8 mouse cellular contexts compared by ENCODE assay signal in genomic region chr11:97289276-97290230, GRCm38 (mm10). TPM values are rescaled to one million over a fixed set of nuclear protein-coding genes. Genes with fewer than 3 reads are reported as not detected.
DNase-seq lines count a peak whose midpoint lies in the region; ATAC-seq and TF ChIP-seq lines count a peak whose summit lies in the region.
"Had no signal": no experiment of that assay in that cellular context is flagged by ENCODE, and none has a peak within 500 bp of the region (broad histone marks: within the 10 kb centered on the region; RNA-seq: fewer than 3 reads in every experiment).

No protein-coding gene starts in this region.

- DNase-seq in lung, postnatal 36 days: peak; percentile 60
- no peak for DNase-seq in lung, postnatal 0 days (ENCODE audit: low spot score)
- DNase-seq in adrenal gland, postnatal 10 days: peak; percentile 53
- peak; percentile 58 for DNase-seq in gastrocnemius, postnatal 14 days
- DNase-seq in left cerebral cortex, postnatal 36 days (ENCODE audit: low spot score in 2 of 2): peak; percentile 24 to 28
- DNase-seq in thymus, adult 2 months: no peak

- no peak for TF ChIP-seq CTCF in lung, postnatal 0 days (IDR thresholded peaks at IDR 0.05)
- TF ChIP-seq CTCF in thymus, adult 2 months (IDR thresholded peaks at IDR 0.05; ENCODE audit: borderline replicate concordance, control insufficient read depth, extremely low read depth, insufficient read depth, low read length, poor library complexity): no peak

- H3K9ac ChIP-seq in lung, postnatal 0 days (replicated peaks; ENCODE audit: low read depth): no peak overlapping the region
- H3K9ac ChIP-seq: limb, embryonic 13.5 days had no signal

- TF ChIP-seq POLR2A in thymus, adult 2 months (IDR thresholded peaks at IDR 0.05; ENCODE audit: control insufficient read depth, extremely low read depth, insufficient read depth, low read length, poor library complexity): no peak

- no peak for TF ChIP-seq EP300 in lung, postnatal 0 days (IDR thresholded peaks at IDR 0.05)

- intact Hi-C loops in gastrocnemius, postnatal 14 days (cut with DNase I; ENCODE audit: low total_unique reads): no loop called here
- intact Hi-C loops in left cerebral cortex, postnatal 36 days (cut with DNase I): no loop called here

- H3K27ac ChIP-seq in lung, postnatal 0 days (ENCODE audit: low read length): no peak overlapping the region
- no peak overlapping the region for H3K27ac ChIP-seq in thymus, adult 2 months (ENCODE audit: control insufficient read depth, insufficient read depth, low read length)
- H3K27ac ChIP-seq: limb, embryonic 13.5 days had no signal

- H3K9me3 ChIP-seq in lung, postnatal 0 days (ENCODE audit: low read length): no peaks in the 10 kb centered on the region
- H3K9me3 ChIP-seq: limb, embryonic 13.5 days had no signal

- H3K4me2 ChIP-seq in lung, postnatal 0 days (replicated peaks; ENCODE audit: low read depth, low read length): no peak overlapping the region
- H3K4me2 ChIP-seq: limb, embryonic 13.5 days had no signal

- no peak overlapping the region for H3K4me3 ChIP-seq in lung, postnatal 0 days (ENCODE audit: low read depth, low read length)
- no peak overlapping the region for H3K4me3 ChIP-seq in thymus, adult 2 months (ENCODE audit: control insufficient read depth, insufficient read depth, low read length)
- H3K4me3 ChIP-seq: limb, embryonic 13.5 days had no signal

- ATAC-seq in lung, postnatal 0 days: no peak
- no peak for ATAC-seq in CD4-positive, CD25-positive, alpha-beta regulatory T cell, adult 4 months

- no peaks in the 10 kb centered on the region for H3K36me3 ChIP-seq in lung, postnatal 0 days (ENCODE audit: insufficient read depth, low read length)
- H3K36me3 ChIP-seq in thymus, adult 2 months (ENCODE audit: control insufficient read depth, insufficient read depth, low read length): no peaks in the 10 kb centered on the region
- H3K36me3 ChIP-seq: limb, embryonic 13.5 days had no signal

- no peaks in the 10 kb centered on the region for H3K27me3 ChIP-seq in lung, postnatal 0 days (replicated peaks; ENCODE audit: insufficient read depth, low read length)
- no peaks in the 10 kb centered on the region for H3K27me3 ChIP-seq in thymus, adult 2 months (ENCODE audit: control insufficient read depth, insufficient read depth, low read length)
- H3K27me3 ChIP-seq: limb, embryonic 13.5 days had no signal

- no peaks in the 10 kb centered on the region for H3K4me1 ChIP-seq in lung, postnatal 0 days (ENCODE audit: insufficient read depth, low read depth, low read length)
- no peaks in the 10 kb centered on the region for H3K4me1 ChIP-seq in thymus, adult 2 months (replicated peaks; ENCODE audit: control insufficient read depth, insufficient read depth, low read length)

- WGBS in lung, postnatal 0 days: 59% methylated on average over 12 of the region's 12 CpGs
- WGBS in thymus, adult 2 months: 85% methylated on average over 12 of the region's 12 CpGs

RNA-seq across cellular contexts. Expression of gene Npepps, which starts 9.1 kb away (rescaled TPM):
- 47.5 and 54.3 TPM in 2 replicates for polyA plus RNA-seq in lung, postnatal 0 days (2015; fragmentation: Nextera tagmentation; extraction: Ambion mirVana)
- total RNA-seq in adrenal gland, postnatal 10 days (2021): 10 to 100 TPM; 63.2 to 68.3 TPM
- total RNA-seq in gastrocnemius, postnatal 14 days (2021): 10 to 100 TPM; 46.3 to 54.3 TPM
- 100 to 1,000 TPM; 122 to 156 TPM for total RNA-seq in left cerebral cortex, postnatal 36 days (2021)
- 10 to 100 TPM; 34.4 to 41.1 TPM for polyA plus RNA-seq in CD4-positive, CD25-positive, alpha-beta regulatory T cell, adult 4 months (2017; shearing (Covaris generic))
- polyA plus RNA-seq in thymus, adult 2 months (2012; rRNA removed): 36.9 and 42.9 TPM in 2 replicates

RNA-seq across cellular contexts. Expression of gene Mrpl45, which starts 26.0 kb away (rescaled TPM):
- polyA plus RNA-seq in lung, postnatal 0 days (2015; fragmentation: Nextera tagmentation; extraction: Ambion mirVana): 19.2 and 22.4 TPM in 2 replicates
- total RNA-seq in adrenal gland, postnatal 10 days (2021): 10 to 100 TPM; 40.1 to 52.8 TPM
- total RNA-seq in gastrocnemius, postnatal 14 days (2021): 10 to 100 TPM; 32.0 to 36.0 TPM
- 10 to 100 TPM; 23.3 to 30.2 TPM for total RNA-seq in left cerebral cortex, postnatal 36 days (2021)
- polyA plus RNA-seq in CD4-positive, CD25-positive, alpha-beta regulatory T cell, adult 4 months (2017; shearing (Covaris generic)): 10 to 100 TPM; 38.8 to 42.3 TPM
- polyA plus RNA-seq in thymus, adult 2 months (2012; rRNA removed): 13.2 and 14.1 TPM in 2 replicates

Comparison
In these comparisons a context has a peak if more than half of its experiments do, and no peak if none do; other contexts are left out.
1. DNase-seq: peak in lung, postnatal 36 days (single experiment), adrenal gland, postnatal 10 days (single experiment), gastrocnemius, postnatal 14 days (single experiment) and left cerebral cortex, postnatal 36 days (2 of 2); none in lung, postnatal 0 days (single experiment) and thymus, adult 2 months (single experiment).